Mouse (Mus musculus) cortical plate, adult 2 months (tissue): ENCODE measurements at regions not wholly inside any gene's neighbourhood (a gene's known extent, or its start where the extent isn't known, plus 50 kb on each side); places are given as distances from the start of the nearest gene placed in this dataset.

Experiments used
- CTCF ChIP-seq: fragments of 200-500 bp; IDR thresholded peaks from 2 replicates; pipeline ENCODE4 v1.5.1; 2011; ENCODE audit warnings: mild to moderate bottlenecking, control low read depth, low read length; ENCODE audit not compliant: insufficient read depth; ENCODE audit errors: extremely low read depth
- POLR2A ChIP-seq: fragments of 200-500 bp; IDR thresholded peaks from 2 replicates; pipeline ENCODE4 v1.6.1; 2011; ENCODE audit warnings: mild to moderate bottlenecking, low read length, control low read depth; ENCODE audit not compliant: insufficient read depth; ENCODE audit errors: extremely low read depth

DNA sequence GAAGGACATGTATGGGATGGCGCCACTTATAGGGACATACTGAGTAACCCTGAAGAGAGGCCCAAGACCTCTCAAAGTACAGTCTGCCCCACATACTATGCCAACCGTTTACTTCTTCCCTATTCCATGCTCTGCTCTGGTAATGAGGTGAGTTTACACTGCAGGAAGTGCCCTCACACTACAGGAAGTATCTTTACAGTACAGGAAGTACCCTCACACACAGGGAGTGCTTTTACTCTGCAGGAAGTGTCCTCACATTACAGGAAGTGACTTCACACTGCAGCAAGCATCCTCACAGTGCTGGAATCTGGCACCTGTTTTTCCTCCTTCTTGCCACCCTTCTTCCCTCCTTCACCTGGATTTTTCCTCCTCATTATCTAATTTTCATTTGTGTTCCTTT is 331.4 kb downstream of the Fam49a start:
- TF ChIP-seq POLR2A (no peak), CTCF (no peak)
